Comparison of ENCODE assay signal across 19 mouse cellular contexts in the genomic region with DNA sequence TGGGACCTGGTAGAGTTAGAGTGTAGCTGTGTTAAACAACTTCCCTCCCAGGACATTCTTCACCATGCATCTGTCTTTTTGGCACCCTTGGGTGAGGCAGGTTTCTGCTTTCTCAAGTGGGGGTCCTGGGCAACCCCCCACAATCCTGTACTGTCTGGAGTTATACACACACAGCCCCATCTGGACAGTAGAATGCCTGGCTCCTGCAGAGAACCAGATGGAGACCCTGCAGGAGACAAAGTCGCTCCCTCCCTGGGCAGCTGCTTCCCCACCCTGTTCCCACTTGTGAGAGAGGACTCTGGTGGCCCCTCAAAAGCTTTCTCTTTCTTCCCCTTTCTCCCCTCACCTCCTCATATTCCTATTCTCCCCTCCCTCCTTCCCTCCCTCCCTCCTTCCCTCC. TPM values are rescaled to one million over a fixed set of nuclear protein-coding genes. Genes with fewer than 3 reads are reported as not detected.
"Had no signal": no experiment of that assay in that cellular context is flagged by ENCODE, and none has a peak within 500 bp of the region (broad histone marks: within the 10 kb centered on the region; RNA-seq: fewer than 3 reads in every experiment).

No protein-coding gene starts in this region.

- H3K27me3 ChIP-seq: liver, embryonic 15.5 days; lung, embryonic 15.5 days; midbrain, embryonic 15.5 days; stomach, embryonic 15.5 days had no signal

- H3K4me1 ChIP-seq: liver, embryonic 15.5 days; lung, embryonic 15.5 days; megakaryocyte, embryonic 14.5 days; stomach, embryonic 15.5 days had no signal

- H3K9ac ChIP-seq: liver, embryonic 15.5 days; liver, postnatal 0 days; lung, embryonic 15.5 days; midbrain, embryonic 12.5 days; midbrain, embryonic 15.5 days; neural tube, embryonic 12.5 days; stomach, embryonic 15.5 days had no signal

- ATAC-seq: liver, postnatal 0 days; lung, postnatal 0 days; midbrain, embryonic 15.5 days had no signal

- H3K27ac ChIP-seq: liver, embryonic 15.5 days; lung, embryonic 15.5 days; macrophage; midbrain, embryonic 12.5 days; midbrain, embryonic 15.5 days; neural tube, embryonic 12.5 days; stomach, embryonic 15.5 days had no signal

- H3K4me2 ChIP-seq: liver, embryonic 15.5 days; lung, embryonic 15.5 days; midbrain, embryonic 12.5 days; midbrain, embryonic 15.5 days; neural tube, embryonic 12.5 days; stomach, embryonic 15.5 days had no signal

- H3K4me3 ChIP-seq: liver, embryonic 15.5 days; lung, embryonic 15.5 days; megakaryocyte, embryonic 14.5 days; midbrain, embryonic 12.5 days; midbrain, embryonic 15.5 days; neural tube, embryonic 12.5 days; stomach, embryonic 15.5 days had no signal

- DNase-seq: liver, postnatal 0 days; lung, adult 2 months; lung, postnatal 14 days; lung, postnatal 36 days; right cerebral cortex, postnatal 25 days; right cerebral cortex, postnatal 4 days; spleen, adult 18-20 months; thymus, adult 18-20 months; thymus, postnatal 14 days; thymus, postnatal 36 days had no signal

- H3K36me3 ChIP-seq: liver, embryonic 15.5 days; lung, embryonic 15.5 days; midbrain, embryonic 12.5 days; midbrain, embryonic 15.5 days; neural tube, embryonic 12.5 days; stomach, embryonic 15.5 days had no signal

- H3K9me3 ChIP-seq: liver, embryonic 15.5 days; lung, embryonic 15.5 days; midbrain, embryonic 15.5 days; neural tube, embryonic 12.5 days; stomach, embryonic 15.5 days had no signal

RNA-seq across cellular contexts. Expression of gene A530016L24Rik, which starts 49.3 kb away (rescaled TPM):
- polyA plus RNA-seq: liver, embryonic 15.5 days; liver, postnatal 0 days; macrophage; midbrain, embryonic 12.5 days had no signal
